Comparison of ENCODE assay signal across 10 mouse cellular contexts in genomic region chr2:72009446-72010218, GRCm38 (mm10). TPM values are rescaled to one million over a fixed set of nuclear protein-coding genes. Genes with fewer than 3 reads are reported as not detected.
A peak's percentile ranks its signal among the peaks of the same experiment; 100 is the strongest.
DNase-seq lines count a peak whose midpoint lies in the region; ATAC-seq and TF ChIP-seq lines count a peak whose summit lies in the region.
"Had no signal": no experiment of that assay in that cellular context is flagged by ENCODE, and none has a peak within 500 bp of the region (broad histone marks: within the 10 kb centered on the region; RNA-seq: fewer than 3 reads in every experiment).

No protein-coding gene starts in this region.

- TF ChIP-seq CTCF in layer of hippocampus, adult 2 months (conservative IDR thresholded peaks at IDR 0.05), result no peak
- TF ChIP-seq CTCF in stomach, postnatal 0 days (IDR thresholded peaks at IDR 0.05; ENCODE audit: low read depth), result no peak

- no peak overlapping the region for H3K4me2 ChIP-seq in stomach, postnatal 0 days (replicated peaks; ENCODE audit: low read depth)
- H3K4me2 ChIP-seq: hindbrain, embryonic 15.5 days had no signal

- peak; percentile 58 for DNase-seq in cerebellum, adult 9-11 months
- DNase-seq in cerebellum, adult 11 months, result no peak
- peak; percentile 7 for DNase-seq in kidney, postnatal 14 days
- no peak for DNase-seq in kidney, postnatal 36 days
- DNase-seq in layer of hippocampus, adult 2 months (ENCODE audit: low spot score in 2 of 2), result peak; percentile 44 to 60
- peak; percentile 67 to 87 for DNase-seq in lung, postnatal 4 days
- DNase-seq in thymus, postnatal 10 days (ENCODE audit: low spot score in 2 of 2), result no peak
- DNase-seq in stomach, postnatal 0 days (ENCODE audit: low spot score), result no peak

- no peaks in the 10 kb centered on the region for H3K36me3 ChIP-seq in stomach, postnatal 0 days (ENCODE audit: control insufficient read depth, insufficient read depth, low read length)
- H3K36me3 ChIP-seq: hindbrain, embryonic 15.5 days had no signal

- no peaks in the 10 kb centered on the region for H3K9me3 ChIP-seq in stomach, postnatal 0 days (ENCODE audit: control insufficient read depth, low read length)
- H3K9me3 ChIP-seq: hindbrain, embryonic 15.5 days had no signal

- no peak for ATAC-seq in stomach, postnatal 0 days (ENCODE audit: low FRiP score, low TSS enrichment)

- no peaks in the 10 kb centered on the region for H3K27me3 ChIP-seq in stomach, postnatal 0 days (ENCODE audit: control insufficient read depth, insufficient read depth, low read length)
- H3K27me3 ChIP-seq: hindbrain, embryonic 15.5 days had no signal

- no peak for TF ChIP-seq EP300 in stomach, postnatal 0 days (optimal IDR thresholded peaks at IDR 0.05)

- 54% methylated on average over 3 of the region's 3 CpGs for WGBS in stomach, postnatal 0 days

- no peaks in the 10 kb centered on the region for H3K4me1 ChIP-seq in stomach, postnatal 0 days (replicated peaks; ENCODE audit: control insufficient read depth, insufficient read depth)
- H3K4me1 ChIP-seq: hindbrain, embryonic 15.5 days had no signal

- H3K4me3 ChIP-seq in layer of hippocampus, adult 2 months, result no peak overlapping the region
- H3K4me3 ChIP-seq in stomach, postnatal 0 days (ENCODE audit: low read depth, low read length), result no peak overlapping the region
- H3K4me3 ChIP-seq: hindbrain, embryonic 15.5 days had no signal

- peak overlapping the region; percentile 49; the same call in 1 of the 2 replicates for H3K27ac ChIP-seq in layer of hippocampus, adult 2 months
- no peak overlapping the region for H3K27ac ChIP-seq in stomach, postnatal 0 days (replicated peaks)
- H3K27ac ChIP-seq: hindbrain, embryonic 15.5 days; macrophage had no signal

- no peak overlapping the region for H3K9ac ChIP-seq in stomach, postnatal 0 days (ENCODE audit: low read length)
- H3K9ac ChIP-seq: hindbrain, embryonic 15.5 days had no signal

RNA-seq across cellular contexts. Expression of gene Rapgef4, which starts 28.6 kb away (rescaled TPM):
- total RNA-seq in layer of hippocampus, adult 2 months (2021), result 100 to 1,000 TPM; 381 TPM
- 3.5 and 3.6 TPM in 2 replicates for polyA plus RNA-seq in stomach, postnatal 0 days (2015; fragmentation: Nextera tagmentation; extraction: Ambion mirVana)
- polyA plus RNA-seq: macrophage had no signal

Comparison
In these comparisons a context has a peak if more than half of its experiments do, and no peak if none do; other contexts are left out.
1. DNase-seq: peak in cerebellum, adult 9-11 months (single experiment), kidney, postnatal 14 days (single experiment), layer of hippocampus, adult 2 months (2 of 2) and lung, postnatal 4 days (2 of 2); none in cerebellum, adult 11 months (single experiment), kidney, postnatal 36 days (0 of 2), thymus, postnatal 10 days (0 of 2) and stomach, postnatal 0 days (single experiment).